Mouse (Mus musculus): ENCODE results near the gene Csnka2ip. TPM values are rescaled to one million over a fixed set of nuclear protein-coding genes. Genes with fewer than 3 reads are reported as not detected.

Csnka2ip gene
- polyA plus RNA-seq, 1 experiment from 2014 or later, result not detected

DNA sequence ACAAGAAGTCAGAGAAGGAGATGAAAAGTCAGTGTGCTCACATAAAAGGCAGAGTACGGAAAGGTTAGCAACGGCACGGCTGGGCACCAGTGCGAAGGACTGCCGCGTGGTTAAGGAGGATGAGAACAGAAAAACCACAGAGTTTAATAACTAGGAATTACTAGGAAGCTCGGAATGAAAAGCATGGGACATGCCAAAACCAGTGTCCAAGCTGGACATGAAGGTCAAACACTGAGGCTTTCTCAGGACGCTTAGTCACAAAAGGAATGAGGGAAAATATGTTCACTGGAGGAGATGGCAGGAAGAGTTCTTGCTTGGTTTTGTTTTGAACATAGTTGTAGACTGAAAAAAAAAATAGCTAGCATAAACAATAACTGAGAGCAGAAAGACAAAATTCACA is 32.7 kb downstream of the Csnka2ip start:
- ATAC-seq, result no peak
- H3K9ac ChIP-seq, result no peak overlapping the region
- no peak overlapping the region for H3K4me2 ChIP-seq
- no peaks in the 10 kb centered on the region for H3K4me1 ChIP-seq
- no peak overlapping the region for H3K27ac ChIP-seq
- H3K36me3 ChIP-seq, result no peaks in the 10 kb centered on the region
- no peaks in the 10 kb centered on the region for H3K9me3 ChIP-seq (replicated peaks)
- H3K4me3 ChIP-seq, result no peak overlapping the region
- no peaks in the 10 kb centered on the region for H3K27me3 ChIP-seq (replicated peaks)
- 79% methylated on average over 8 of the region's 8 CpGs for WGBS (ENCODE audit: insufficient replicate concordance)

GRCm38 (mm10) chr16:64563081-64563480 is 39.1 kb downstream of the Csnka2ip start:
- Histone ChIP-seq H3K4me3 (no peak overlapping the region), H3K27ac (no peak overlapping the region), H3K9me3 (replicated peaks) (no peaks in the 10 kb centered on the region), H3K36me3 (no peaks in the 10 kb centered on the region), H3K9ac (no peak overlapping the region), H3K4me2 (no peak overlapping the region), H3K4me1 (no peaks in the 10 kb centered on the region), H3K27me3 (replicated peaks) (no peaks in the 10 kb centered on the region)
- no peak for ATAC-seq
- WGBS (ENCODE audit: insufficient replicate concordance), result 30% methylated on average over 1 of the region's 1 CpGs

- no peaks in the 10 kb centered on the region for H3K27me3 ChIP-seq (replicated peaks)
- no peak overlapping the region for H3K9ac ChIP-seq
- H3K4me3 ChIP-seq, result no peak overlapping the region
Observed at GRCm38 (mm10) chr16:64558518-64558917, 43.7 kb downstream of the Csnka2ip start.

GRCm38 (mm10) chr16:64526883-64527282 is 75.3 kb downstream of the Csnka2ip start:
- Histone ChIP-seq H3K4me1 (no peaks in the 10 kb centered on the region), H3K4me3 (no peak overlapping the region), H3K4me2 (no peak overlapping the region), H3K9ac (no peak overlapping the region), H3K36me3 (no peaks in the 10 kb centered on the region), H3K27me3 (replicated peaks) (no peaks in the 10 kb centered on the region), H3K27ac (no peak overlapping the region), H3K9me3 (replicated peaks) (no peaks in the 10 kb centered on the region)
- 72% methylated on average over 2 of the region's 2 CpGs for WGBS (ENCODE audit: insufficient replicate concordance)
- no peak for ATAC-seq

More at GRCm38 (mm10) chr16:64558518-64558917, 43.7 kb downstream of the Csnka2ip start:
- no peaks in the 10 kb centered on the region for H3K36me3 ChIP-seq
- WGBS (ENCODE audit: insufficient replicate concordance), result 60% methylated on average over 2 of the region's 2 CpGs
- no peaks in the 10 kb centered on the region for H3K9me3 ChIP-seq (replicated peaks)
- no peaks in the 10 kb centered on the region for H3K4me1 ChIP-seq
- H3K4me2 ChIP-seq, result no peak overlapping the region
- no peak overlapping the region for H3K27ac ChIP-seq
- no peak for ATAC-seq

DNA sequence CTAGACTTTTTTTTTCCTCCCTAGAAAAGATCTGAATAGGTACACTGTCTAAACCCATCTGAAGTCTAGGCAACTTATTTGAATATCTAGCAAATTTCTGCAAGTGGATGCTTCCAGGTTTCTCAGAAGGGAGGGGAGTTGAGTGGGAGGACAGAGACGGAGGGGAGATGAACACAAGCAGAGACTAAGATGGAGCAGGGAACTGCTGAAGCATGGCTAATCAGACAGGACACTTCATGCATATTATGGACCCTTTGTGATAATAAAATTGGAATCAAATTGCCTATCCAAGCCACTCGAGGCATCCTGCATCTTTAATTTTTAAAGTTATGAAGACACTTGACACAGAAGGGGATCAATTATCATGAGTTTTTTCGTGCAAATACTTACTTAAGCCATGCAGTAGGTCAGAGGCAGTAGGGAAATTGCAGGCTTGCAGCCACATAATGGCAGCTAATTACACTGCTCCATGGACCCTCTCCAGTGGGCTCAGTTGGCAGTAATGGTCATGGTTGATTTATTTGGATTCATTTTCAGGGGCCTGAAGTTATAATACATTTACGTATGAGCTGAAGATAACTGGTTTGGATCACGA is 78.1 kb downstream of the Csnka2ip start:
- WGBS (ENCODE audit: insufficient replicate concordance), result 56% methylated on average over 5 of the region's 5 CpGs
- Histone ChIP-seq H3K36me3 (no peaks in the 10 kb centered on the region), H3K27ac (no peak overlapping the region), H3K9me3 (replicated peaks) (no peaks in the 10 kb centered on the region), H3K4me3 (no peak overlapping the region), H3K4me1 (no peaks in the 10 kb centered on the region), H3K9ac (no peak overlapping the region), H3K27me3 (replicated peaks) (no peaks in the 10 kb centered on the region), H3K4me2 (no peak overlapping the region)
- no peak for ATAC-seq

DNA sequence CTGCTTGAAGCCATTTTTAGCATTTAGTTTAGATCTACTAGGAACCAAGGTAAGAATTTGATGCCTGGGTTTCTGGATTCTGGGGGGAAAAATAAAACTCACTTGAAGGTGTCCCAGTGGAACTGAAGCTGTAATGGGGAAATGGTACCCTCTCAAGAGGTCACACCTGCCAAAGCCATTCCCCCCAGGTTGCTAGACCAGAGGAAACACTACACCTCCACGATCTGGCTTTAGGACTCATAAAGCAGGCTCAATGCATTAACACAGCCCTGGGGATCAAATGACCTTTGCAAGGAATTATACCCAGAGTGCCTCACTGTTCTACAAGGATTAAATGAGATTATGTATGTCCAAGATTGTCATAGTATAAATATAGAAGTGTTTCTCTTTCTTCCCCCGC is 88.8 kb downstream of the Csnka2ip start:
- no peak overlapping the region for H3K9ac ChIP-seq
- ATAC-seq, result no peak
- WGBS (ENCODE audit: insufficient replicate concordance), result 67% methylated on average over 2 of the region's 2 CpGs
- no peak overlapping the region for H3K4me3 ChIP-seq
- H3K4me1 ChIP-seq, result no peaks in the 10 kb centered on the region
- no peak overlapping the region for H3K27ac ChIP-seq
- H3K36me3 ChIP-seq, result no peaks in the 10 kb centered on the region
- H3K4me2 ChIP-seq, result no peak overlapping the region
- no peaks in the 10 kb centered on the region for H3K27me3 ChIP-seq (replicated peaks)
- H3K9me3 ChIP-seq (replicated peaks), result no peaks in the 10 kb centered on the region

Other genes starting within 250 kb of the Csnka2ip start
- gene 4930453N24Rik, start 168.8 kb upstream of the Csnka2ip start, polyA plus RNA-seq (2016; fragmentation: Nextera tagmentation; extraction: Ambion mirVana), result 13.7 and 15.1 TPM in 2 replicates
- gene Zfp654, start 249.2 kb upstream of the Csnka2ip start, polyA plus RNA-seq (2016; fragmentation: Nextera tagmentation; extraction: Ambion mirVana), result 5.0 and 5.4 TPM in 2 replicates
- 40.1 and 42.4 TPM in 2 replicates for gene Cggbp1, start 249.6 kb upstream of the Csnka2ip start, polyA plus RNA-seq (2016; fragmentation: Nextera tagmentation; extraction: Ambion mirVana)

All from liver, embryonic 12.5 days (tissue).